Mouse (Mus musculus) CH12.LX (cell line): ENCODE results near the gene Ebf1. TPM values are rescaled to one million over a fixed set of nuclear protein-coding genes. Genes with fewer than 3 reads are reported as not detected.

Experiments used
- DNase-seq: peaks from one replicate; pipeline ENCODE4 v3.0.0-alpha.2; 2013; ENCODE audit errors: extremely low read depth
- H3K27ac ChIP-seq: 2 replicates; pipeline ENCODE4 v1.5.1; 2012; ENCODE audit warnings: low read depth, mild to moderate bottlenecking, control low read depth, moderate library complexity; ENCODE audit not compliant: insufficient read depth
- H3K27me3 ChIP-seq: replicated peaks from 2 replicates; pipeline ENCODE3; 2012; ENCODE audit warnings: inconsistent platforms
- H3K36me3 ChIP-seq, 2 experiments: replicated peaks in 1 of 2; 2 replicates each; pipeline versions ENCODE3 to v1.6.1; 2012; ENCODE audit warnings: inconsistent platforms in 1 of 2, low read length in 1 of 2, mild to moderate bottlenecking in 1 of 2, mixed read lengths in 1 of 2, moderate library complexity in 1 of 2; ENCODE audit not compliant: control insufficient read depth in 1 of 2, insufficient read depth in 1 of 2
- H3K4me1 ChIP-seq, 2 experiments: 2 replicates each; pipeline ENCODE4 v1.6.1; 2012; ENCODE audit warnings: inconsistent platforms in 1 of 2, moderate library complexity in 1 of 2; ENCODE audit not compliant: insufficient read depth in 2 of 2, control insufficient read depth in 1 of 2
- H3K4me2 ChIP-seq: 2 replicates; pipeline ENCODE4 v1.6.1; 2012; ENCODE audit warnings: low read depth, mild to moderate bottlenecking, control low read depth; ENCODE audit not compliant: poor library complexity, insufficient read depth, severe bottlenecking
- H3K4me3 ChIP-seq, 3 experiments: fragments of 150-350 bp in 1 of 3; sonication (generic) in 1 of 3; replicated peaks in 1 of 3; 2 replicates each; pipeline versions ENCODE3 to v1.5.1; 2011 to 2012; ENCODE audit warnings: low read depth in 2 of 3, low read length in 2 of 3, mild to moderate bottlenecking in 2 of 3, moderate library complexity in 2 of 3, control low read depth in 1 of 3, improper control_type of control experiment in 1 of 3, inconsistent platforms in 1 of 3, mixed read lengths in 1 of 3; ENCODE audit not compliant: poor library complexity in 1 of 3
- H3K79me2 ChIP-seq: replicated peaks from 2 replicates; pipeline ENCODE4 v1.6.1; 2012; ENCODE audit warnings: mild to moderate bottlenecking, moderate library complexity; ENCODE audit not compliant: control insufficient read depth, poor library complexity, insufficient read depth, severe bottlenecking; ENCODE audit errors: extremely low read depth
- H3K9ac ChIP-seq: 2 replicates; pipeline ENCODE4 v1.6.1; 2012; ENCODE audit warnings: low read depth, mild to moderate bottlenecking, control low read depth, moderate library complexity; ENCODE audit not compliant: insufficient read depth
- H3K9me3 ChIP-seq: replicated peaks from 2 replicates; pipeline ENCODE3; 2012; ENCODE audit warnings: low read length, inconsistent platforms, mixed read lengths
- BHLHE40 ChIP-seq: IDR thresholded peaks from 2 replicates; pipeline ENCODE4 v1.6.1; 2011; ENCODE audit warnings: mild to moderate bottlenecking, low read depth, low read length, improper control_type of control experiment
- CHD1 ChIP-seq: IDR thresholded peaks from 2 replicates; pipeline ENCODE4 v1.6.1; 2012; ENCODE audit warnings: low read depth, low read length, improper control_type of control experiment, inconsistent platforms
- CHD2 ChIP-seq: IDR thresholded peaks from 2 replicates; pipeline ENCODE4 v1.6.1; 2011; ENCODE audit warnings: low read length, improper control_type of control experiment
- CTCF ChIP-seq, 2 experiments: IDR thresholded peaks in 1 of 2; conservative IDR thresholded peaks in 1 of 2; 2 replicates each; pipeline ENCODE4 v1.5.1; 2011 to 2012; ENCODE audit warnings: low read depth in 2 of 2, low read length in 2 of 2, improper control_type of control experiment in 1 of 2, inconsistent platforms in 1 of 2, mild to moderate bottlenecking in 1 of 2, moderate library complexity in 1 of 2
- E2F4 ChIP-seq: IDR thresholded peaks from 2 replicates; pipeline ENCODE4 v1.6.1; 2011; ENCODE audit warnings: low read depth, low read length, improper control_type of control experiment; ENCODE audit not compliant: insufficient replicate concordance
- ELF1 ChIP-seq: IDR thresholded peaks from 2 replicates; pipeline ENCODE4 v1.6.1; 2014; ENCODE audit warnings: low read depth, mild to moderate bottlenecking, inconsistent platforms, low read length, improper control_type of control experiment
- EP300 ChIP-seq: IDR thresholded peaks from 2 replicates; pipeline ENCODE4 v1.6.1; 2011; ENCODE audit warnings: low read length, improper control_type of control experiment
- ETS1 ChIP-seq: conservative IDR thresholded peaks from 2 replicates; pipeline ENCODE4 v1.6.1; 2012; ENCODE audit warnings: low read depth, mild to moderate bottlenecking, inconsistent platforms, low read length, improper control_type of control experiment, moderate library complexity
- GABPA ChIP-seq: IDR thresholded peaks from 2 replicates; pipeline ENCODE4 v1.6.1; 2012; ENCODE audit warnings: low read depth, low read length, improper control_type of control experiment, inconsistent platforms; ENCODE audit not compliant: insufficient replicate concordance
- HCFC1 ChIP-seq: IDR thresholded peaks from 2 replicates; pipeline ENCODE4 v1.6.1; 2012; ENCODE audit warnings: low read depth, mild to moderate bottlenecking, inconsistent platforms, low read length, improper control_type of control experiment
- IRF4 ChIP-seq: IDR thresholded peaks from 2 replicates; pipeline ENCODE4 v1.6.1; 2014; ENCODE audit warnings: low read depth, mild to moderate bottlenecking, inconsistent platforms, low read length, improper control_type of control experiment
- JUN ChIP-seq: IDR thresholded peaks from 2 replicates; pipeline ENCODE4 v1.6.1; 2011; ENCODE audit warnings: low read depth, mild to moderate bottlenecking, low read length, improper control_type of control experiment, moderate library complexity; ENCODE audit not compliant: insufficient read depth
- JUND ChIP-seq: conservative IDR thresholded peaks from 2 replicates; pipeline ENCODE4 v1.6.1; 2011; ENCODE audit warnings: low read depth, low read length, improper control_type of control experiment
- KAT2A ChIP-seq: IDR thresholded peaks from 2 replicates; pipeline ENCODE4 v1.6.1; 2012; ENCODE audit warnings: low read length, improper control_type of control experiment, inconsistent platforms; ENCODE audit not compliant: insufficient replicate concordance
- MAFK ChIP-seq: IDR thresholded peaks from 2 replicates; pipeline ENCODE4 v1.6.1; 2011; ENCODE audit warnings: low read length, improper control_type of control experiment; ENCODE audit not compliant: insufficient replicate concordance
- MAX ChIP-seq: IDR thresholded peaks from 2 replicates; pipeline ENCODE4 v1.6.1; 2011; ENCODE audit warnings: low read length, improper control_type of control experiment
- MAZ ChIP-seq: IDR thresholded peaks from 2 replicates; pipeline ENCODE4 v1.6.1; 2012; ENCODE audit warnings: low read depth, mild to moderate bottlenecking, inconsistent platforms, low read length, improper control_type of control experiment, moderate library complexity
- MEF2A ChIP-seq: IDR thresholded peaks from 2 replicates; pipeline ENCODE4 v1.6.1; 2014; ENCODE audit warnings: low read depth, mild to moderate bottlenecking, inconsistent platforms, low read length, improper control_type of control experiment, borderline replicate concordance
- MXI1 ChIP-seq: IDR thresholded peaks from 2 replicates; pipeline ENCODE4 v1.6.1; 2011; ENCODE audit warnings: mild to moderate bottlenecking, low read depth, low read length, improper control_type of control experiment
- MYC ChIP-seq: IDR thresholded peaks from 2 replicates; pipeline ENCODE4 v1.6.1; 2011; ENCODE audit warnings: low read depth, mild to moderate bottlenecking, improper control_type of control experiment, low read length
- NELFE ChIP-seq: IDR thresholded peaks from 2 replicates; pipeline ENCODE4 v1.6.1; 2011; ENCODE audit warnings: low read depth, low read length, improper control_type of control experiment
- NRF1 ChIP-seq: IDR thresholded peaks from 2 replicates; pipeline ENCODE4 v1.6.1; 2014; ENCODE audit warnings: low read depth, mild to moderate bottlenecking, inconsistent platforms, low read length, improper control_type of control experiment, moderate library complexity
- PAX5 ChIP-seq: IDR thresholded peaks from 2 replicates; pipeline ENCODE4 v1.6.1; 2012; ENCODE audit warnings: low read length, inconsistent platforms, mixed read lengths
- POLR2A ChIP-seq: IDR thresholded peaks from 2 replicates; pipeline ENCODE4 v1.6.1; 2011; ENCODE audit warnings: low read depth, mild to moderate bottlenecking, improper control_type of control experiment, low read length
- POLR2AphosphoS2 ChIP-seq: IDR thresholded peaks from 2 replicates; pipeline ENCODE4 v1.6.1; 2011; ENCODE audit warnings: low read depth, low read length, improper control_type of control experiment
- RAD21 ChIP-seq: IDR thresholded peaks from 2 replicates; pipeline ENCODE4 v1.6.1; 2011; ENCODE audit warnings: low read depth, mild to moderate bottlenecking, low read length, improper control_type of control experiment, moderate library complexity
- RCOR1 ChIP-seq: conservative IDR thresholded peaks from 2 replicates; pipeline ENCODE4 v1.6.1; 2012; ENCODE audit warnings: low read depth, mild to moderate bottlenecking, inconsistent platforms, low read length, improper control_type of control experiment
- SIN3A ChIP-seq: IDR thresholded peaks from 2 replicates; pipeline ENCODE4 v1.6.1; 2012; ENCODE audit warnings: low read length, improper control_type of control experiment, inconsistent platforms
- SMC3 ChIP-seq: IDR thresholded peaks from 2 replicates; pipeline ENCODE4 v1.6.1; 2011; ENCODE audit warnings: low read depth, low read length, improper control_type of control experiment
- TBP ChIP-seq: conservative IDR thresholded peaks from 2 replicates; pipeline ENCODE4 v1.6.1; 2011; ENCODE audit warnings: low read depth, low read length, improper control_type of control experiment
- TCF12 ChIP-seq: IDR thresholded peaks from 2 replicates; pipeline ENCODE4 v1.6.1; 2014; ENCODE audit warnings: low read depth, mild to moderate bottlenecking, inconsistent platforms, low read length, improper control_type of control experiment
- UBTF ChIP-seq: IDR thresholded peaks from 2 replicates; pipeline ENCODE4 v1.6.1; 2012; ENCODE audit warnings: low read depth, mild to moderate bottlenecking, inconsistent platforms, low read length, improper control_type of control experiment, moderate library complexity
- USF1 ChIP-seq: IDR thresholded peaks from 2 replicates; pipeline ENCODE4 v1.6.1; 2014; ENCODE audit warnings: low read depth, mild to moderate bottlenecking, inconsistent platforms, low read length, improper control_type of control experiment
- USF2 ChIP-seq: conservative IDR thresholded peaks from 2 replicates; pipeline ENCODE4 v1.6.1; 2011; ENCODE audit warnings: low read depth, low read length, improper control_type of control experiment
- ZC3H11A ChIP-seq: IDR thresholded peaks from 2 replicates; pipeline ENCODE4 v1.6.1; 2012; ENCODE audit warnings: low read depth, mild to moderate bottlenecking, inconsistent platforms, low read length, improper control_type of control experiment
- ZKSCAN1 ChIP-seq: IDR thresholded peaks from 2 replicates; pipeline ENCODE4 v1.6.1; 2012; ENCODE audit warnings: low read depth, inconsistent platforms, low read length, improper control_type of control experiment, borderline replicate concordance
- ZMIZ1 ChIP-seq: IDR thresholded peaks from 2 replicates; pipeline ENCODE4 v1.6.1; 2012; ENCODE audit warnings: low read depth, mild to moderate bottlenecking, inconsistent platforms, low read length, improper control_type of control experiment
- ZNF384 ChIP-seq: IDR thresholded peaks from 2 replicates; pipeline ENCODE4 v1.6.1; 2012; ENCODE audit warnings: low read depth, low read length, improper control_type of control experiment, inconsistent platforms
- dilution Hi-C: fragments of 300-500 bp; cut with MboI; formaldehyde crosslinking; loops from 2 replicates; pipeline ENCODE4 v1.14.3; 2020; ENCODE audit warnings: low sequenced_read_pairs; ENCODE audit not compliant: extremely low pct_unique_long_range_greater_than_20kb, extremely low pct_ligation_motif_present
- in situ Hi-C: fragments of 300-500 bp; cut with MboI; formaldehyde crosslinking; loops from 3 replicates; pipeline ENCODE4 v1.14.3; 2019; ENCODE audit warnings: low sequenced_read_pairs, low pct_ligation_motif_present, low pct_unique_long_range_greater_than_20kb, mixed read lengths
- polyA plus RNA-seq: library from polyadenylated mRNA; unstranded; fragments of >175 nt; gene quantifications from 2 replicates; pipeline ENCODE4 v1.2.1, GENCODE M21; 2012; ENCODE audit warnings: low read depth; ENCODE audit not compliant: insufficient read length
- total RNA-seq, 2 experiments: library from RNA; depleted of rRNA; stranded (reverse); fragments of 300-350 nt in 1 of 2; fragments of >200 nt in 1 of 2; gene quantifications; 2 replicates each; pipeline ENCODE4 v1.2.3; 2012 to 2014

Ebf1 gene
- total and polyA plus RNA-seq, 3 experiments = 37.8 to 60.7 (median 42.8) TPM

- H3K79me2 ChIP-seq = no peaks in the 10 kb centered on the region
- peak; percentile 96 for DNase-seq
- H3K4me1 ChIP-seq = peaks cover 2 to 15% of the 10 kb centered on the region in 2 experiments; a peak in 3 of 4 replicates
- no peak overlapping the region for H3K4me3 ChIP-seq
- no peak overlapping the region for H3K27ac ChIP-seq
- no peak overlapping the region for H3K9ac ChIP-seq
- no peaks in the 10 kb centered on the region for H3K9me3 ChIP-seq
- TF ChIP-seq USF2 (0 out of 2 replicates have a peak, but pooled peaks have one; percentile 10), TCF12 (peak; percentile 77), NRF1 (no peak), CHD1 (peak; percentile 89; the same call in 1 of the 2 replicates), IRF4 (peak; percentile 91), HCFC1 (peak; percentile 66), MYC (peak; percentile 99), CTCF (conservative IDR thresholded peaks at IDR 0.05 in 1 of 2, IDR thresholded peaks at IDR 0.05 in 1 of 2; ENCODE audit: low read depth in 2 of 2, low read length in 2 of 2) (peak; percentile 91 to 97), ZKSCAN1 (no peak), TBP (0 out of 2 replicates have a peak, but pooled peaks have one; percentile 49), KAT2A (no peak; the same call in 1 of the 2 replicates), CHD2 (peak; percentile 67), ETS1 (peak; percentile 83), BHLHE40 (peak; percentile 98), MXI1 (peak; percentile 73; the same call in 1 of the 2 replicates), ZNF384 (0 out of 2 replicates have a peak, but pooled peaks have one; percentile 17), MAX (peak; percentile 99), RCOR1 (no peak; the same call in 1 of the 2 replicates), MAFK (no peak), MEF2A (peak; percentile 92; the same call in 1 of the 2 replicates), PAX5 (no peak), JUND (0 out of 2 replicates have a peak, but pooled peaks have one; percentile 66), JUN (peak; percentile 39), USF1 (peak; percentile 46), SIN3A (peak; percentile 80; the same call in 1 of the 2 replicates), NELFE (no peak; the same call in 1 of the 2 replicates), ZC3H11A (peak; percentile 96), POLR2AphosphoS2 (no peak; the same call in 1 of the 2 replicates), POLR2A (peak; percentile 48; the same call in 1 of the 2 replicates), GABPA (no peak), E2F4 (no peak), MAZ (peak; percentile 94), EP300 (peak; percentile 78), UBTF (no peak), RAD21 (peak; percentile 98), SMC3 (peak; percentile 98), ZMIZ1 (no peak), ELF1 (peak; percentile 90)
- H3K27me3 ChIP-seq = no peaks in the 10 kb centered on the region
- H3K36me3 ChIP-seq = peaks cover 8 to 33% of the 10 kb centered on the region in 2 experiments
- dilution Hi-C loops = no loop called here
- in situ Hi-C loops = no loop called here
- H3K4me2 ChIP-seq = no peak overlapping the region
Measured at GRCm38 (mm10) chr11:45008078-45008477, 391.0 kb downstream of the Ebf1 start.
